Mouse (Mus musculus): Measurements from ENCODE around the gene Akr1e1. TPM values are rescaled to one million over a fixed set of nuclear protein-coding genes. Genes with fewer than 3 reads are reported as not detected.

Gene Akr1e1
- 8.3 and 22.5 TPM in 2 replicates for total RNA-seq (2014; rRNA removed)
- 38.2 and 41.2 TPM in 2 replicates for polyA plus RNA-seq (2015; fragmentation: Nextera tagmentation; extraction: Ambion mirVana)

DNA sequence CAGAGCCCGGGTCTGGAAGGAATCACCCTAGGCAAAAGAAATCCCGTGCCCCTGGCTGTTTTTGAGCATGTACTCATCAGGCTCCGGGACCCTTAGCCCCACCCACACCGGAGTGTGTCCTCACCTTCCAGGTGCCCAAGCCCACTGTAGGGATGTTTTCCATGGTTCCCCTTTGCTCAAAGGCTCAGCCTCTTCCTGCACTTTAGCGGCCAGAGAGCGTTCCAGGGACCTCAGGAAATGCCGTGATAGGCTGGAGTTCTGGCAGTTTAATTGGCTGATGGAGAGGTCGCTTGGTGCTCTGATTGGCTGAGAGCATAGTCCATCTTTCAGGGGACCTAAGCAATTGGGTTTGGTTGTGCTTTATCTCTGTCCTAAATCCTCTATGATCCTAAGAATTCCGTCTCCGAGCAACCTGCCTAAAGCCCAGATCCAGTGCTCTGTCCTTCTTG lies at the start of gene Akr1e1:
Gene Akr1e1 (minus strand): TSS at position 214 of the 449 bp plus-strand sequence.
- Histone ChIP-seq H3K36me3 (ENCODE audit: insufficient read depth, low read length) (no peaks in the 10 kb centered on the region), H3K4me3 (ENCODE audit: low read length) (peak within 1 kb of the TSS; percentile 58), H3K9ac (replicated peaks; ENCODE audit: low read length) (peak within 1 kb of the TSS; percentile 50), H3K27me3 (ENCODE audit: insufficient read depth, low read length) (no peaks in the 10 kb centered on the region), H3K9me3 (ENCODE audit: low read length) (no peaks in the 10 kb centered on the region), H3K4me2 (ENCODE audit: low read depth, low read length) (peak within 1 kb of the TSS; percentile 66), H3K4me1 (ENCODE audit: insufficient read depth, low read length) (no peaks in the 10 kb centered on the region), H3K27ac (peak within 1 kb of the TSS; percentile 77)
- peak; percentile 100 for ATAC-seq
- 3% methylated on average over 10 of the region's 10 CpGs for WGBS
- no peak; the same call in 1 of the 2 replicates for TF ChIP-seq CTCF (IDR thresholded peaks at IDR 0.05; ENCODE audit: low read depth)
- peak; percentile 97 for DNase-seq (ENCODE audit: low spot score)

DNA sequence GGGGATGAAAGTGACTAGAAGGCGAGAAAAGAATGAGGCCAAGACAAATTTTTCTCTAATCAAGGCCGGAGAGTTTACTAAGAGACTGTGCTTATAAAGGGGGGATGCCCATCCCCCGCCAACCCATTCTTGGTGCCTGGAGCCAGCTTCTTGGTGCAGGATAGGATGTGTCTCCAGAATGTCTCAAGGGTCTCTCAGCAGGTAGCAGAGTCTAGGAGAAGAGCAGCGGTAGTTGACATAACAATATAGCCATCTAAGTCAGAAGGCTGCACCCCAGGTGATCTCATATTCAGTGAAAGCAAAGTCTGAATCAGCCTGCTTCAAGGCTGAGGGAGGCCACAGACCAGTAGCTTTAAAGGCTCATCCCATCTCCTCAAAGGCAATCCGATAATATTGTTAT lies 49.4 kb upstream of the Akr1e1 start:
- no peak overlapping the region for H3K4me3 ChIP-seq (ENCODE audit: low read length)
- no peaks in the 10 kb centered on the region for H3K36me3 ChIP-seq (ENCODE audit: insufficient read depth, low read length)
- ATAC-seq (no peak), DNase-seq (ENCODE audit: low spot score) (no peak)
- WGBS, result 80% methylated on average over 5 of the region's 5 CpGs
- H3K4me1 ChIP-seq (ENCODE audit: insufficient read depth, low read length), result no peaks in the 10 kb centered on the region
- no peak overlapping the region for H3K27ac ChIP-seq
- H3K27me3 ChIP-seq (ENCODE audit: insufficient read depth, low read length), result no peaks in the 10 kb centered on the region
- H3K4me2 ChIP-seq (ENCODE audit: low read depth, low read length), result no peak overlapping the region
- no peak overlapping the region for H3K9ac ChIP-seq (replicated peaks; ENCODE audit: low read length)
- H3K9me3 ChIP-seq (ENCODE audit: low read length), result no peaks in the 10 kb centered on the region
- TF ChIP-seq CTCF (IDR thresholded peaks at IDR 0.05; ENCODE audit: low read depth), result no peak

DNA sequence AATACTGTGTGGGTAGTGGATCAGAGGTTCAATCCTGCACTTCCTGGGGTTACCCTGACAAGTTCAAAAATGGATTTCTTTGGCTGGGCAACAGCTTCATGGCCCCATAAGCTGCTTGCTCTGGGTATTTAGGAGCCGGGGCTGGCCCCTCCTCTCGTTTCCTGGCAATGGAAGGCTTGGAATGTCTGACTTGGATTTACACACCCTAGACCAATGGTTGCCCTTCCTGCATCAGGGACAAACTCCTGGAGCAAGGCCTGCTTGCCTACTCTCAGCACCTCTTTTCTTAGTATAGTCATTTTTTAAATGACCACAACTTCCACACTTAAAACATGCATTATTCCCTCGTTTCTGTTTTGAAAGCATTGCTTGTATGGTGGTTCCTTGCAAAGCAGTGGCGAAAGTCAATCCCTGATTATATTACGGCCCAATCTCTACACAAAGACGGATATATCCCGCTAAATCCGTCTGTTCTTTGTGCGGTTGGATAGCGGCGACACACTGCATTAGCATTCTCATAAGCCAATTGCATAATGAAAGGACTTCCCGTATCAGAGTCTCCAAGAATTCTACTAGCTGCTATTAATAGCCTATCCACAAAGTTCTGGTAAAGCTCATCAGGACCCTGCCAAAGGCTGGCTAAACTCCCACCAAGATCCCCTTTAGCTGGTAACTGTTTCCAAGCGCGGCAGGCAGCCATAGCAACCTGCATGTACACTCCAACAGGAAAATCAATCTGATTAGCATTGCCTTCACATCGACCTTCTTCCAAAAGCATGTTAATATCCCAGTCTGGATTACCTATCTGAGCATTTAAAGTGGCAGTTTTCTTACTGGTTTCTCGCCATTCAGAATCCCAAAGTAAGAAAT lies 47.5 kb upstream of the Akr1e1 start:
- no peak overlapping the region for H3K4me2 ChIP-seq (ENCODE audit: low read depth, low read length)
- H3K36me3 ChIP-seq (ENCODE audit: insufficient read depth, low read length), result no peaks in the 10 kb centered on the region
- no peak overlapping the region for H3K27ac ChIP-seq
- H3K4me3 ChIP-seq (ENCODE audit: low read length), result no peak overlapping the region
- 70% methylated on average over 16 of the region's 16 CpGs for WGBS
- H3K9me3 ChIP-seq (ENCODE audit: low read length), result no peaks in the 10 kb centered on the region
- peak; percentile 54 for DNase-seq (ENCODE audit: low spot score)
- H3K4me1 ChIP-seq (ENCODE audit: insufficient read depth, low read length), result no peaks in the 10 kb centered on the region
- H3K27me3 ChIP-seq (ENCODE audit: insufficient read depth, low read length), result no peaks in the 10 kb centered on the region
- no peak for ATAC-seq
- no peak overlapping the region for H3K9ac ChIP-seq (replicated peaks; ENCODE audit: low read length)
- no peak for TF ChIP-seq CTCF (IDR thresholded peaks at IDR 0.05; ENCODE audit: low read depth)

DNA sequence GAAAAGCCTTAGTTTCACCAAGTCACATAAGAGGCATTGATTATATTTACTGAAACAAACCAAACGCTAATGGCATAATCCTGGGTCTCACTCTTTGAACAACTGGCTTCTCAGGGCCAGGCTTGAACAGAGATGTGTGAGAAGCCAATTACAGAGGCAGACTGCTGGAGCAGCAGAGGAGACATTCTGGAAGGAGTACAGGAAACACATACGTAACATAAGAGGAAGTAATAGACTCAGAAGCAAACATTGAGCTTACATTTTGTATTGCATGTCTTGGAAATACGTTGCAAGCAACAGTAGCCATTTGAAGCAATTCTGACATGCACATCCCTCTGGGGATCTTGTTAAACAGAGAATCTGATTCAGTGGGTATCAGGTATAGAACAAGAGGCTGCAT lies 41.2 kb upstream of the Akr1e1 start:
- DNase-seq (ENCODE audit: low spot score) (no peak), ATAC-seq (no peak)
- no peaks in the 10 kb centered on the region for H3K27me3 ChIP-seq (ENCODE audit: insufficient read depth, low read length)
- H3K36me3 ChIP-seq (ENCODE audit: insufficient read depth, low read length), result no peaks in the 10 kb centered on the region
- no peak for TF ChIP-seq CTCF (IDR thresholded peaks at IDR 0.05; ENCODE audit: low read depth)
- no peaks in the 10 kb centered on the region for H3K4me1 ChIP-seq (ENCODE audit: insufficient read depth, low read length)
- WGBS, result 83% methylated on average over 3 of the region's 3 CpGs
- no peak overlapping the region for H3K4me3 ChIP-seq (ENCODE audit: low read length)
- H3K4me2 ChIP-seq (ENCODE audit: low read depth, low read length), result no peak overlapping the region
- H3K9ac ChIP-seq (replicated peaks; ENCODE audit: low read length), result no peak overlapping the region
- H3K27ac ChIP-seq, result no peak overlapping the region
- H3K9me3 ChIP-seq (ENCODE audit: low read length), result no peaks in the 10 kb centered on the region

DNA sequence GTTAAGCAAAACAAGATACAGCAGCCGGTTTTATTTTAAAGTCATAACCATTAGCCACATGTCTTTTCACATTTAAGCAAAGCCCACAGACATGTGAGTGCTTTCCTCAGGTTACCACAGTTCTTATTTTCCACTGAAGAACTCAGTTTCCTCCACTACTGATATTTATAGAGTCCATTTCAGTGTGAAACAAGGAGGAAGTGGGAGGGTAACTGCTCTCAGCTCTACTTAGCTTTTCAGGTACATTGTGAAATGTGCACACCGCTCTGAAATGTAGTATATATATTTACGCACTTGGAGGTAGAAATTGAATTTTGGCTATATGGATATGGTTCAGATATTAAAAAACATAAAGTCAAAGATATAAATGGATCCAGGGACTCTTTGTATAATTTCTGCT lies 36.3 kb upstream of the Akr1e1 start:
- no peaks in the 10 kb centered on the region for H3K36me3 ChIP-seq (ENCODE audit: insufficient read depth, low read length)
- TF ChIP-seq CTCF (IDR thresholded peaks at IDR 0.05; ENCODE audit: low read depth), result no peak
- 96% methylated on average over 3 of the region's 3 CpGs for WGBS
- no peaks in the 10 kb centered on the region for H3K4me1 ChIP-seq (ENCODE audit: insufficient read depth, low read length)
- H3K4me2 ChIP-seq (ENCODE audit: low read depth, low read length), result no peak overlapping the region
- H3K9me3 ChIP-seq (ENCODE audit: low read length), result no peaks in the 10 kb centered on the region
- no peak for ATAC-seq
- no peaks in the 10 kb centered on the region for H3K27me3 ChIP-seq (ENCODE audit: insufficient read depth, low read length)
- no peak overlapping the region for H3K4me3 ChIP-seq (ENCODE audit: low read length)
- no peak for DNase-seq (ENCODE audit: low spot score)
- H3K27ac ChIP-seq, result no peak overlapping the region
- no peak overlapping the region for H3K9ac ChIP-seq (replicated peaks; ENCODE audit: low read length)

DNA sequence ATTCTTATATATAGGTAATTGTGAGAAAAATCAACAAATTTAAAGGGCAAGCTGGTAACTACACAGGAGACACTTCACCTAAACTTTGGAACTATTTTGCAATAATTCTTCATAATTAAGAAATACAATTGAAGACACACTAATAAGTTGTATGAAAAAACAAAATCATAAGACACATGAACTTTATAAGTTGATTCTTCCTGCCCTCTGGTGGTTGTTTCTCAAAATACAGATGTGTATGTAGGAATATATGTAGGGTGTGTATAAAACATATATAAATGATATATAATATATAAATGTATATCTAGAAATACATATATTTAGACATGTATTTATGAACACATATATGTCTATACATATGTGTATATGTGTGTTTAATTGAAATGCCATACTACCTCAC lies 1.9 kb upstream of the Akr1e1 start:
- no peak overlapping the region for H3K4me3 ChIP-seq (ENCODE audit: low read length)
- H3K4me2 ChIP-seq (ENCODE audit: low read depth, low read length), result no peak overlapping the region
- no peak overlapping the region for H3K9ac ChIP-seq (replicated peaks; ENCODE audit: low read length)
- H3K36me3 ChIP-seq (ENCODE audit: insufficient read depth, low read length), result no peaks in the 10 kb centered on the region
- no peak overlapping the region for H3K27ac ChIP-seq
- no peaks in the 10 kb centered on the region for H3K9me3 ChIP-seq (ENCODE audit: low read length)
- H3K4me1 ChIP-seq (ENCODE audit: insufficient read depth, low read length), result no peaks in the 10 kb centered on the region
- peak; percentile 70 for DNase-seq (ENCODE audit: low spot score)
- H3K27me3 ChIP-seq (ENCODE audit: insufficient read depth, low read length), result no peaks in the 10 kb centered on the region
- peak; percentile 52 for TF ChIP-seq CTCF (IDR thresholded peaks at IDR 0.05; ENCODE audit: low read depth)
- ATAC-seq, result no peak

DNA sequence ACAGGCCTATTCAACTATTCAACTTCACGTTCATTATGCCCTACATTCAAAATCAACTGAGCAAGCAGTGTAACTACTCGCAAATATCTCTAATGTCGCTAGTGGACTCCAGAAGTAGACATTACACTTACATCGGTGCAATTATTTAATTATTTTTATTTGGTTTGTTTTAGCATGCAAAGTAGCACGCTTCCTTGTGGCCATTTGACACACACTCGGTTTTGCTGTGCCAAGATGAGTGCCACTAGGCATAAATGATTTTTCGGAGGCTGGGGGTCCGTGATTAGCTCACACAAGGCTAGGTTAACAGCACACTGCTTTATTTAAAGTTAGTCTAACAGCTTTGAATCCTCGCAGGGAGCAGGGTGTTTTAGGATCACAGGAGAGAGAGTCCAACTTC lies 444 bp downstream of the Akr1e1 start:
- peak overlapping the region; percentile 58 for H3K4me3 ChIP-seq (ENCODE audit: low read length)
- H3K27me3 ChIP-seq (ENCODE audit: insufficient read depth, low read length), result no peaks in the 10 kb centered on the region
- DNase-seq (ENCODE audit: low spot score) (peak; percentile 21), ATAC-seq (no peak)
- no peaks in the 10 kb centered on the region for H3K4me1 ChIP-seq (ENCODE audit: insufficient read depth, low read length)
- TF ChIP-seq CTCF (IDR thresholded peaks at IDR 0.05; ENCODE audit: low read depth), result no peak; the same call in 1 of the 2 replicates
- peak overlapping the region; percentile 77 for H3K27ac ChIP-seq
- 18% methylated on average over 9 of the region's 9 CpGs for WGBS
- no peaks in the 10 kb centered on the region for H3K9me3 ChIP-seq (ENCODE audit: low read length)
- H3K9ac ChIP-seq (replicated peaks; ENCODE audit: low read length), result peak overlapping the region; percentile 50
- peak overlapping the region; percentile 66 for H3K4me2 ChIP-seq (ENCODE audit: low read depth, low read length)
- H3K36me3 ChIP-seq (ENCODE audit: insufficient read depth, low read length), result no peaks in the 10 kb centered on the region

All from hindbrain, postnatal 0 days (tissue).